Mouse (Mus musculus) hindbrain, postnatal 0 days (tissue): ENCODE measurements at regions not wholly inside any gene's neighbourhood (a gene's known extent, or its start where the extent isn't known, plus 50 kb on each side); places are given as distances from the start of the nearest gene placed in this dataset.

Source experiments
- ATAC-seq: fragments of 200-750 bp; cut with Nextera tagmentation; 2 replicates; pipeline ENCODE4 v1.8.0; 2017; ENCODE audit warnings: mild to moderate bottlenecking, moderate TSS enrichment, moderate library complexity
- DNase-seq: peaks from one replicate; pipeline ENCODE4 v3.0.0-alpha.2; 2015; ENCODE audit warnings: low spot score
- H3K27ac ChIP-seq: fragments of 300-500 bp; sonication (generic); 2 replicates; pipeline ENCODE4 v1.5.1; 2014; ENCODE audit warnings: mild to moderate bottlenecking
- H3K27me3 ChIP-seq: fragments of 300-500 bp; sonication (generic); 2 replicates; pipeline ENCODE4 v1.6.1; 2014; ENCODE audit warnings: low read length, mixed read lengths; ENCODE audit not compliant: insufficient read depth
- H3K36me3 ChIP-seq: fragments of 300-500 bp; sonication (generic); 2 replicates; pipeline ENCODE4 v1.6.1; 2014; ENCODE audit warnings: low read length, mixed read lengths; ENCODE audit not compliant: insufficient read depth
- H3K4me1 ChIP-seq: fragments of 300-500 bp; sonication (generic); 2 replicates; pipeline ENCODE4 v1.6.1; 2014; ENCODE audit warnings: antibody characterized with exemption, low read length, mixed read lengths; ENCODE audit not compliant: insufficient read depth
- H3K4me2 ChIP-seq: fragments of 300-500 bp; sonication (generic); 2 replicates; pipeline ENCODE4 v1.6.1; 2014; ENCODE audit warnings: low read depth, mild to moderate bottlenecking, low read length, moderate library complexity, mixed read lengths
- H3K4me3 ChIP-seq: fragments of 300-500 bp; sonication (generic); 2 replicates; pipeline ENCODE4 v1.5.1; 2014; ENCODE audit warnings: low read length
- H3K9ac ChIP-seq: fragments of 300-500 bp; sonication (generic); replicated peaks from 2 replicates; pipeline ENCODE4 v1.6.1; 2014; ENCODE audit warnings: mild to moderate bottlenecking, low read length, moderate library complexity, mixed read lengths
- H3K9me3 ChIP-seq: fragments of 300-500 bp; sonication (generic); 2 replicates; pipeline ENCODE4 v1.6.1; 2016; ENCODE audit warnings: low read length, mixed read lengths
- CTCF ChIP-seq: IDR thresholded peaks from 2 replicates; pipeline ENCODE4 v1.5.1; 2016; ENCODE audit warnings: antibody characterized with exemption, control low read depth, low read depth
- WGBS: fragments of 180-500 bp; shearing (Covaris S2); extraction: QIAGEN DNeasy Blood & Tissue Kit; methylation state at CpG from one replicate; pipeline ENCODE4 v1.1.7; 2014; 5-methylcytosine and 5-hydroxymethylcytosine counted together

- no peaks in the 10 kb centered on the region for H3K9me3 ChIP-seq
- no peak overlapping the region for H3K4me3 ChIP-seq
- H3K4me2 ChIP-seq, result no peak overlapping the region
- WGBS, result 11% methylated on average over 1 of the region's 1 CpGs
- peak; percentile 70 for DNase-seq
- peak; percentile 70 for TF ChIP-seq CTCF
- no peak overlapping the region for H3K9ac ChIP-seq
- ATAC-seq, result no peak
- H3K4me1 ChIP-seq, result no peaks in the 10 kb centered on the region
- no peaks in the 10 kb centered on the region for H3K36me3 ChIP-seq
- H3K27me3 ChIP-seq, result no peaks in the 10 kb centered on the region
- H3K27ac ChIP-seq, result no peak overlapping the region
These were observed 113.2 kb upstream of the Gm17509 start for GRCm38 (mm10) chr13:117334125-117334524.

GRCm38 (mm10) chr13:117334539-117334938 is 113.7 kb upstream of the Gm17509 start:
- H3K4me3 ChIP-seq, result no peak overlapping the region
- DNase-seq, result no peak
- ATAC-seq, result no peak
- no peaks in the 10 kb centered on the region for H3K9me3 ChIP-seq
- no peaks in the 10 kb centered on the region for H3K36me3 ChIP-seq
- no peak for TF ChIP-seq CTCF
- whole genome bisulfite sequencing, result 90% methylated on average over 5 of the region's 5 CpGs
- no peak overlapping the region for H3K4me2 ChIP-seq
- H3K27me3 ChIP-seq, result no peaks in the 10 kb centered on the region
- no peaks in the 10 kb centered on the region for H3K4me1 ChIP-seq
- H3K27ac ChIP-seq, result no peak overlapping the region
- H3K9ac ChIP-seq, result no peak overlapping the region

- no peak overlapping the region for H3K4me3 ChIP-seq
- no peak overlapping the region for H3K27ac ChIP-seq
- DNase-seq (no peak), ATAC-seq (no peak)
- H3K9ac ChIP-seq, result no peak overlapping the region
- H3K4me1 ChIP-seq, result no peaks in the 10 kb centered on the region
- no peak for TF ChIP-seq CTCF
- H3K27me3 ChIP-seq, result no peaks in the 10 kb centered on the region
- H3K4me2 ChIP-seq, result no peak overlapping the region
- H3K36me3 ChIP-seq, result no peaks in the 10 kb centered on the region
- no peaks in the 10 kb centered on the region for H3K9me3 ChIP-seq
- WGBS, result 71% methylated on average over 4 of the region's 4 CpGs
These were observed 160.3 kb upstream of the Gm17509 start for GRCm38 (mm10) chr13:117381086-117381595.

GRCm38 (mm10) chr13:117383480-117384137 is 162.7 kb upstream of the Gm17509 start:
- 84% methylated on average over 12 of the region's 12 CpGs for WGBS
- no peaks in the 10 kb centered on the region for H3K4me1 ChIP-seq
- no peak overlapping the region for H3K9ac ChIP-seq
- ATAC-seq (no peak), DNase-seq (no peak)
- no peaks in the 10 kb centered on the region for H3K27me3 ChIP-seq
- H3K4me3 ChIP-seq, result no peak overlapping the region
- H3K9me3 ChIP-seq, result no peaks in the 10 kb centered on the region
- no peak for TF ChIP-seq CTCF
- H3K36me3 ChIP-seq, result no peaks in the 10 kb centered on the region
- no peak overlapping the region for H3K4me2 ChIP-seq
- no peak overlapping the region for H3K27ac ChIP-seq

- Histone ChIP-seq H3K9me3 (no peaks in the 10 kb centered on the region), H3K9ac (no peak overlapping the region), H3K27me3 (no peaks in the 10 kb centered on the region), H3K4me3 (no peak overlapping the region), H3K4me2 (no peak overlapping the region), H3K27ac (no peak overlapping the region), H3K36me3 (no peaks in the 10 kb centered on the region), H3K4me1 (no peaks in the 10 kb centered on the region)
- no peak for TF ChIP-seq CTCF
- ATAC-seq (no peak), DNase-seq (no peak)
These were observed 169.4 kb upstream of the Gm17509 start for GRCm38 (mm10) chr13:117390287-117390686.

GRCm38 (mm10) chr13:117393488-117393887 is 172.6 kb upstream of the Gm17509 start:
- no peaks in the 10 kb centered on the region for H3K36me3 ChIP-seq
- no peaks in the 10 kb centered on the region for H3K27me3 ChIP-seq
- no peak for DNase-seq
- WGBS, result 59% methylated on average over 1 of the region's 1 CpGs
- no peak for TF ChIP-seq CTCF
- no peaks in the 10 kb centered on the region for H3K4me1 ChIP-seq
- ATAC-seq, result no peak
- no peak overlapping the region for H3K4me2 ChIP-seq
- H3K9me3 ChIP-seq, result no peaks in the 10 kb centered on the region
- H3K9ac ChIP-seq, result no peak overlapping the region
- H3K4me3 ChIP-seq, result no peak overlapping the region
- no peak overlapping the region for H3K27ac ChIP-seq

- no peaks in the 10 kb centered on the region for H3K36me3 ChIP-seq
- no peak for ATAC-seq
- no peak overlapping the region for H3K27ac ChIP-seq
- H3K4me2 ChIP-seq, result no peak overlapping the region
- DNase-seq, result no peak
- no peak for TF ChIP-seq CTCF
- WGBS, result 85% methylated on average over 4 of the region's 4 CpGs
- H3K4me1 ChIP-seq, result no peaks in the 10 kb centered on the region
- H3K9ac ChIP-seq, result no peak overlapping the region
- H3K9me3 ChIP-seq, result no peaks in the 10 kb centered on the region
- no peak overlapping the region for H3K4me3 ChIP-seq
- no peaks in the 10 kb centered on the region for H3K27me3 ChIP-seq
These were observed 180.4 kb upstream of the Gm17509 start for GRCm38 (mm10) chr13:117401245-117401644.
